Mouse (Mus musculus) neural tube, embryonic 11.5 days (tissue): Measurements from ENCODE around the gene Lrrc45. TPM values are rescaled to one million over a fixed set of nuclear protein-coding genes. Genes with fewer than 3 reads are reported as not detected.

Source experiments
- ATAC-seq: fragments of 200-750 bp; cut with Nextera tagmentation; 2 replicates; pipeline ENCODE4 v1.8.0; 2017; ENCODE audit warnings: moderate number of reproducible peaks, mild to moderate bottlenecking, moderate TSS enrichment, moderate library complexity; ENCODE audit not compliant: insufficient read depth, low FRiP score, low TSS enrichment
- DNase-seq: peaks from one replicate; pipeline ENCODE4 v3.0.0-alpha.2; 2015; ENCODE audit warnings: low spot score
- H3K27ac ChIP-seq: fragments of 300-500 bp; sonication (generic); 2 replicates; pipeline ENCODE4 v1.5.1; 2014; ENCODE audit warnings: low read depth, mild to moderate bottlenecking, low read length
- H3K27me3 ChIP-seq: fragments of 300-500 bp; sonication (generic); 2 replicates; pipeline ENCODE4 v1.6.1; 2014; ENCODE audit warnings: mild to moderate bottlenecking, low read length, mixed read lengths; ENCODE audit not compliant: control insufficient read depth, insufficient read depth
- H3K36me3 ChIP-seq: fragments of 300-500 bp; sonication (generic); 2 replicates; pipeline ENCODE4 v1.6.1; 2014; ENCODE audit warnings: mild to moderate bottlenecking, low read length, moderate library complexity, mixed read lengths; ENCODE audit not compliant: control insufficient read depth, insufficient read depth
- H3K4me1 ChIP-seq: fragments of 300-500 bp; sonication (generic); 2 replicates; pipeline ENCODE4 v1.6.1; 2014; ENCODE audit warnings: low read length, mixed read lengths; ENCODE audit not compliant: control insufficient read depth, insufficient read depth
- H3K4me2 ChIP-seq: fragments of 300-500 bp; sonication (generic); 2 replicates; pipeline ENCODE4 v1.6.1; 2014; ENCODE audit warnings: low read depth, mild to moderate bottlenecking, moderate library complexity
- H3K4me3 ChIP-seq: fragments of 300-500 bp; sonication (generic); 2 replicates; pipeline ENCODE4 v1.5.1; 2014; ENCODE audit warnings: low read depth, low read length
- H3K9ac ChIP-seq: fragments of 300-500 bp; sonication (generic); 2 replicates; pipeline ENCODE4 v1.6.1; 2014; ENCODE audit warnings: mild to moderate bottlenecking, low read length
- H3K9me3 ChIP-seq: fragments of 300-500 bp; sonication (generic); 2 replicates; pipeline ENCODE4 v1.6.1; 2016; ENCODE audit warnings: low read length; ENCODE audit not compliant: control insufficient read depth
- WGBS: fragments of 180-500 bp; shearing (Covaris S2); extraction: QIAGEN DNeasy Blood & Tissue Kit; methylation state at CpG from one replicate; pipeline ENCODE4 v1.1.7; 2014; 5-methylcytosine and 5-hydroxymethylcytosine counted together
- polyA plus RNA-seq: library from polyadenylated mRNA; unstranded; fragments of >200 nt; fragmentation: Nextera tagmentation; extraction: Ambion mirVana; gene quantifications from 2 replicates; pipeline ENCODE4 v1.2.1, GENCODE M21; 2014

Lrrc45 gene
- polyA plus RNA-seq, 1 experiment from 2014 or later, result 44.7 TPM

GRCm38 (mm10) chr11:120720450-120720849 is 6.7 kb downstream of the Lrrc45 start:
- H3K4me1 ChIP-seq, result peaks cover 14% of the 10 kb centered on the region
- peaks cover 6% of the 10 kb centered on the region for H3K36me3 ChIP-seq
- H3K27me3 ChIP-seq, result peaks cover 13% of the 10 kb centered on the region
- peak overlapping the region; percentile 82 for H3K9ac ChIP-seq
- peak overlapping the region; percentile 60 for H3K4me3 ChIP-seq
- H3K9me3 ChIP-seq, result no peaks in the 10 kb centered on the region
- DNase-seq (peak; percentile 92), ATAC-seq (0 out of 2 replicates have a peak, but pooled peaks have one; percentile 5)
- no peak overlapping the region for H3K27ac ChIP-seq
- 11% methylated on average over 17 of the region's 17 CpGs for WGBS
- peak overlapping the region; percentile 99 for H3K4me2 ChIP-seq

DNA sequence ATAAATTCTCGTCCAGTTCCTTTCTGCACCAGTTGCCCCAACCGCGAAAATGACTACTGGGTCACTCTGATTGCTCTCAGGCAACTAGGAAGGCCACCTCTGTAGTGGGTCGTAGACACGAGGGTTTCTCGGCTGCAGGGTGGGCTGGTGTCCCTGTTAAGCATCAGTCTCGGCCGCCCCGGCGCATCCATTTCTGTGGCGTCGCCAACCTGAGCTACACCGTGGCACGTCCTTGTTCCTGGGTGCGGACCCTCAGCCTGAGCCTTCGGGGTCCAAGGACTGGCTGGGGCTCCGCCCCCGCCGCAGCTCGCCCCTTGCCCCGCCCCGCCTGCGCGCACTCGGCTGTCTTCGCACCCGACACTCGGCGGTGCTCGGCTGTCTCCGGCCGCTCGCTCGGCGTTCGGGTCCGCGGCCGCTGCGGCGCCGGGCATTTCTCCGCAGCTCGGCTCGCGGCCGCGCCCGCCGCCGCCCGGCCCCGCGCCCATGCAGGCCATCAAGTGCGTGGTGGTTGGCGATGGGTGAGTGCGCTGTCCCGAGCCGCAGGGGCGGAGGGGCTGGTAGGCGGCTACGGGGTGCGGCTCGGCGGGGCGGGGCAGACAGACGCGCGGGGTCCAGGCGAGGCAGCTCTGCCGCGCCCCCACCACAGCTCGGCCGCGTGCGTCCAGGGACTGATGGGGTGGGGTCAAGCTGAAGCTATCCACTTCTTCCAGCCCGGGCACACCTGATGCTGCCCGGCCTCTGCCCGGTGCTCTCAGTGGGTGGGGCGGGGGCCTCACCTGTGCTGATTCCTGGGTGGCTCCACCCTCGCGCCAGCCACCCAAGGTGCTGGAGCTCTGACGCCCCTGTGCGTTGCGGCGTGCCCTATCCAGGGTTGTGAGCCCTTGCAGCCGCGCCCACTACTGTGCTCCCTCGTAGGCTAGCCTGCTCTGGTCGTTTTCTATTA is 7.7 kb downstream of the Lrrc45 start, which contains the start of gene Rac3:
TSS of gene Rac3 (plus strand) at position 347 of the 943 bp plus-strand sequence.
- under 1% methylated on average over 79 of the region's 90 CpGs for WGBS
- H3K27me3 ChIP-seq, result peaks cover 13% of the 10 kb centered on the region
- peak; percentile 84 for ATAC-seq

GRCm38 (mm10) chr11:120722067-120722630 is 8.4 kb downstream of the Lrrc45 start:
- Histone ChIP-seq H3K4me2 (peak overlapping the region; percentile 99), H3K27ac (no peak overlapping the region), H3K4me3 (peak overlapping the region; percentile 60), H3K4me1 (peaks cover 15% of the 10 kb centered on the region), H3K27me3 (peaks cover 13% of the 10 kb centered on the region), H3K9me3 (no peaks in the 10 kb centered on the region), H3K9ac (peak overlapping the region; percentile 82), H3K36me3 (peaks cover 4% of the 10 kb centered on the region; the same call in 1 of the 2 replicates)
- no peak for ATAC-seq
- no peak for DNase-seq
- WGBS, result 21% methylated on average over 21 of the region's 21 CpGs

More for the DNA sequence above, 7.7 kb downstream of the Lrrc45 start, which contains the start of gene Rac3:
- H3K36me3 ChIP-seq, result peaks cover 6% of the 10 kb centered on the region
- peak within 1 kb of the TSS; percentile 82 for H3K9ac ChIP-seq
- H3K27ac ChIP-seq, result 0 out of 2 replicates have a peak within 1 kb of the TSS, but pooled peaks have one; percentile 34
- H3K4me3 ChIP-seq, result peak within 1 kb of the TSS; percentile 60
- peak within 1 kb of the TSS; percentile 99 for H3K4me2 ChIP-seq
- DNase-seq, result peak; percentile 87
- peaks cover 14% of the 10 kb centered on the region for H3K4me1 ChIP-seq
- no peaks in the 10 kb centered on the region for H3K9me3 ChIP-seq

GRCm38 (mm10) chr11:120722761-120723382 is 9.1 kb downstream of the Lrrc45 start:
- 89% methylated on average over 11 of the region's 11 CpGs for WGBS
- no peak overlapping the region for H3K27ac ChIP-seq
- DNase-seq (no peak), ATAC-seq (no peak)
- H3K27me3 ChIP-seq, result peaks cover 13% of the 10 kb centered on the region
- H3K4me3 ChIP-seq, result no peak overlapping the region
- H3K36me3 ChIP-seq, result no peaks in the 10 kb centered on the region
- no peak overlapping the region for H3K4me2 ChIP-seq
- peaks cover 15% of the 10 kb centered on the region for H3K4me1 ChIP-seq
- no peak overlapping the region for H3K9ac ChIP-seq
- H3K9me3 ChIP-seq, result no peaks in the 10 kb centered on the region

DNA sequence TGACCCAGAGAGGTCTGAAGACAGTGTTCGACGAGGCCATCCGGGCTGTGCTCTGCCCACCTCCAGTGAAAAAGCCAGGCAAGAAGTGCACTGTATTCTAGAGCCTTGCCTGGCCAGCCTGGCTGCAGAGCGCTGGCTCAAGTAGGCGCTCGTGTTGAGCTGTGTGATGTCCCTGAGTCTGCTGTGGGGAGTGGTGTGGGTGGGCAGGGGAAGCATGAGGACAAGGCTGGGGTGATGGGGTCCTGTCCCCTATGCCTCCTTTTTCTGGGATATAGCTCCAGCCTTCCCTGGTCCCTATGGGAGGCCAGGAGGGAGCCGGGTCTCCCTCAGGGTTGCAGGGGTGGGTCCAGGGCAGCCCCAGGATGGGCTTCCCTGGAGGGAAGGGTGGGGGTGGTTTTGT is 9.8 kb downstream of the Lrrc45 start:
- Histone ChIP-seq H3K4me2 (no peak overlapping the region), H3K9me3 (no peaks in the 10 kb centered on the region), H3K27me3 (peaks cover 13% of the 10 kb centered on the region), H3K36me3 (no peaks in the 10 kb centered on the region), H3K27ac (no peak overlapping the region), H3K4me1 (peaks cover 15% of the 10 kb centered on the region), H3K4me3 (no peak overlapping the region), H3K9ac (no peak overlapping the region)
- 83% methylated on average over 7 of the region's 7 CpGs for WGBS
- ATAC-seq, result no peak
- no peak for DNase-seq

GRCm38 (mm10) chr11:120726243-120727168 is 12.8 kb downstream of the Lrrc45 start:
- 19% methylated on average over 32 of the region's 36 CpGs for WGBS
- Histone ChIP-seq H3K4me1 (peaks cover 9% of the 10 kb centered on the region), H3K27me3 (0 out of 2 replicates have a peak, but pooled peaks cover 9% of the 10 kb centered on the region), H3K36me3 (no peaks in the 10 kb centered on the region), H3K9ac (peak overlapping the region; percentile 57), H3K4me3 (peak overlapping the region; percentile 53), H3K9me3 (no peaks in the 10 kb centered on the region), H3K27ac (no peak overlapping the region), H3K4me2 (peak overlapping the region; percentile 73)
- DNase-seq (no peak), ATAC-seq (peak; percentile 45)

- 1% methylated on average over 14 of the region's 14 CpGs for WGBS
- Histone ChIP-seq H3K27ac (no peak within 1 kb of the TSS), H3K4me1 (peaks cover 3% of the 10 kb centered on the region), H3K4me3 (peak within 1 kb of the TSS; percentile 53), H3K9ac (peak within 1 kb of the TSS; percentile 57), H3K36me3 (no peaks in the 10 kb centered on the region), H3K4me2 (peak within 1 kb of the TSS; percentile 73), H3K27me3 (0 out of 2 replicates have a peak, but pooled peaks cover 4% of the 10 kb centered on the region), H3K9me3 (no peaks in the 10 kb centered on the region)
- peak; percentile 80 for DNase-seq
- peak; percentile 84 for ATAC-seq
Measured at GRCm38 (mm10) chr11:120727169-120727527, 13.4 kb downstream of the Lrrc45 start, which contains the start of gene Dcxr. Gene Dcxr, minus strand, starts transcription at chr11:120727281.
